Mouse (Mus musculus) left cerebral cortex, adult 6 months (tissue): ENCODE results near the gene Lgr4. TPM values are rescaled to one million over a fixed set of nuclear protein-coding genes. Genes with fewer than 3 reads are reported as not detected.

ENCODE experiments used
- long read RNA-seq, 2 experiments: library from polyadenylated mRNA; unstranded; transcript quantifications; one replicate each; pipeline ENCODE4 v2.0.0; 2019 to 2020
- polyA plus RNA-seq: library from polyadenylated mRNA; unstranded; fragments of <200 nt; fragmentation: Nextera tagmentation; gene quantifications from 2 replicates; pipeline ENCODE4 v1.2.3, GENCODE M21; 2021

The Lgr4 gene
- polyA plus RNA-seq, result 9.2 and 16.0 TPM in 2 replicates
- long read RNA-seq, experiment 1, full-length matches to known transcripts, result 1 of 19 reads
- long read RNA-seq, experiment 1, partial matches to known transcripts, result 13 of 19 reads
- long read RNA-seq, experiment 1, other reads (novel, unspliced or antisense), result 5 of 19 reads
- long read RNA-seq, experiment 2, partial matches to known transcripts, result 0 of 50 reads
- long read RNA-seq, experiment 2, other reads (novel, unspliced or antisense), result 50 of 50 reads

DNA sequence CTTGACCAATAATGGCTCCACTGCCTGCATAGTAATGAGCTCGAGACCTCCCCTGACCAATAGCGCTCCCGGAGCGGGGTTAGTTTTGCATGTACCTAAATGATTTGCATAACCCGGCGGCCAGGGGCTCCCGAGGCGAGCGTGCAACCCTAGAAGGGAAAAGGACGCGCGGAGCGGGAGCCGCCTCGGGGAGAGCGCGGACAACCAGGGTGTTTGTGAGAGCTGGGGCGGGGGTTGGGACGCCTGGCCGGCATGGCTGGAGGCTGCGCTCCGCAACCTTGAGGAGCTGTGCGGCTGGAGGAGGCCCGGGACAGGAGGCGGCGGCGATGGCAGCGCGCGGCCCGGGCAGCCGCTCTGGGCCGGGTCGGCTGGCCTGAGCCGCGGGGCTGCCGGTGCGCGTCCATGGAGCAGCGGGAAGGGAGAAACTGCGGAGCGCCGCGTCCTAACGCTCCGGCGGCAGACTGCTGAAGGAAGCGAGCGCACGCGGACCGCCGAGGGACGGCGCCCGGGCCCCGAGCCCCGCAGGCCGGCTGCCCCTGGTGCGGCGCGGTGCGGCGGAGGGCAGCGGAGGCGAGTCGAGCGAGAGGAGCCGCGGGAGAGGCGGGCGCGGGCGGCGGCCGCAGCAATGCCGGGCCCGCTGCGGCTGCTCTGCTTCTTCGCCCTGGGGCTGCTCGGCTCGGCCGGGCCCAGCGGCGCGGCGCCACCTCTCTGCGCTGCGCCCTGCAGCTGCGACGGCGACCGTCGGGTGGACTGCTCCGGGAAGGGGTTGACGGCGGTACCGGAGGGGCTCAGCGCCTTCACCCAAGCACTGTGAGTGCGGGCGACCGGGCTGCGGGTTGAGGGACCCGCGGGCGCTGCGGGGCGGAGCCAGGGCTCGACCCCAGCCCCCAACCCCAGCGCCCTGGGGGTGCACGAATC, at the start of gene Lgr4:
Gene Lgr4 (plus strand): TSS at position 152 of the 918 bp plus-strand sequence.

DNA sequence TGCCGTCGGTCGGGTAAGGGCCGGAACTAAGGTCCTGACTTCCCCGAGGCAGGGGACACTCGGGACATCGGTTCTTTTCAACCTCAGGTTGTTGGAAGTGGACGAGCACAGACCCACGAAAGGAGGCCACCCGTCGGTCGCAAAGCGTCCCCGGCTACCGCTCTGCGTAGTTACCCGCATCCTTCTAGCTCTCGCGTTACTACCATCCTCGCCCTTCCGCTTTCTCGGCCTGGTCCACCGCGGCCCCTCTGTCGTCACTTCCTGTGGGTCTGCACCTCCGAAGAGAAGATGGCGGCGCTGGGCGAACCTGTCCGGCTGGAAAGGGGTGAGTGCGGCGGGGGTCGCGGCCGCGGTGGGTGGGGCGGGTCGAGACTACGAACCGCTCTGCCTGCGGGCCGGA, 26.9 kb upstream of the Lgr4 start, which contains the start of gene Lin7c:
Gene Lin7c (plus strand): TSS at position 257 of the 400 bp plus-strand sequence.

GRCm38 (mm10) chr2:110017616-110018505, 100.4 kb downstream of the Lgr4 start, which contains the start of gene Ccdc34:
Gene Ccdc34 (plus strand): TSS chr2:110017817.

Other genes with a start within 250 kb of the Lgr4 start
- 16.3 and 19.4 TPM in 2 replicates for gene Bdnf, start 242.9 kb upstream of the Lgr4 start, polyA plus RNA-seq
- gene Lin7c, start 26.8 kb upstream of the Lgr4 start, polyA plus RNA-seq, result 25.4 and 33.9 TPM in 2 replicates
- 16.0 and 21.4 TPM in 2 replicates for gene Ccdc34, start 100.2 kb downstream of the Lgr4 start, polyA plus RNA-seq